Mouse (Mus musculus) erythroblast, adult 5-6 weeks (primary cell): ENCODE data around the gene Fcrl5. TPM values are rescaled to one million over a fixed set of nuclear protein-coding genes. Genes with fewer than 3 reads are reported as not detected.

Source experiments
- ATAC-seq: replicated peaks from 2 replicates; pipeline ENCODE4 v1.8.0; 2016; ENCODE audit warnings: moderate number of reproducible peaks, mild to moderate bottlenecking, moderate TSS enrichment, inconsistent platforms; ENCODE audit not compliant: poor library complexity, low FRiP score, severe bottlenecking
- total RNA-seq, 2 experiments: library from RNA; stranded (forward) in 1 of 2; stranded (reverse) in 1 of 2; fragments of 150-400 nt in 1 of 2; fragments of 200-764, 138-1000 nt in 1 of 2; gene quantifications; 2 replicates each; pipeline versions ENCODE4 v1.2.3 to v1.2.4; 2015 to 2017; ENCODE audit warnings: low replicate concordance in 2 of 2

Fcrl5 gene
- total RNA-seq, 2 experiments from 2014 or later = not detected

DNA sequence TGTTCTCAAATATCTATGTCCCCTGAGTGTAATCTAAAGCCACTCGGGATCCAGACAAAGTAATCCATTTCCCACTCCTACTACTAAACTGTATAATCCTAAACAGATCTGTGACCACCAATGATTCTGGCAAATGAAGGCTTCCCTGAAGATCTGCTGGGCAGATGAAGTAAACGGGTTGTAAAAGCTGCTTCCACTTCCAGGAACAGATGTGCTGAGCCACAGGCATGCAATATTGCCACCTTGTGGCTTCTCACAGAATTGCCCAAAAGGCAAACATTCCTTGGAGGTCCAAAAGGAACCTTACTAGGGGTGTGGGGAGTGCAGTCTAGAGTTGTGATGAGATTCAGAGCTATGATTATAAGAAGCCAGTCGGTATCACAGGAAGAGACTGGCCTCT is 63.5 kb downstream of the Fcrl5 start:
- ATAC-seq = peak; percentile 65; the same call in 1 of the 2 replicates

DNA sequence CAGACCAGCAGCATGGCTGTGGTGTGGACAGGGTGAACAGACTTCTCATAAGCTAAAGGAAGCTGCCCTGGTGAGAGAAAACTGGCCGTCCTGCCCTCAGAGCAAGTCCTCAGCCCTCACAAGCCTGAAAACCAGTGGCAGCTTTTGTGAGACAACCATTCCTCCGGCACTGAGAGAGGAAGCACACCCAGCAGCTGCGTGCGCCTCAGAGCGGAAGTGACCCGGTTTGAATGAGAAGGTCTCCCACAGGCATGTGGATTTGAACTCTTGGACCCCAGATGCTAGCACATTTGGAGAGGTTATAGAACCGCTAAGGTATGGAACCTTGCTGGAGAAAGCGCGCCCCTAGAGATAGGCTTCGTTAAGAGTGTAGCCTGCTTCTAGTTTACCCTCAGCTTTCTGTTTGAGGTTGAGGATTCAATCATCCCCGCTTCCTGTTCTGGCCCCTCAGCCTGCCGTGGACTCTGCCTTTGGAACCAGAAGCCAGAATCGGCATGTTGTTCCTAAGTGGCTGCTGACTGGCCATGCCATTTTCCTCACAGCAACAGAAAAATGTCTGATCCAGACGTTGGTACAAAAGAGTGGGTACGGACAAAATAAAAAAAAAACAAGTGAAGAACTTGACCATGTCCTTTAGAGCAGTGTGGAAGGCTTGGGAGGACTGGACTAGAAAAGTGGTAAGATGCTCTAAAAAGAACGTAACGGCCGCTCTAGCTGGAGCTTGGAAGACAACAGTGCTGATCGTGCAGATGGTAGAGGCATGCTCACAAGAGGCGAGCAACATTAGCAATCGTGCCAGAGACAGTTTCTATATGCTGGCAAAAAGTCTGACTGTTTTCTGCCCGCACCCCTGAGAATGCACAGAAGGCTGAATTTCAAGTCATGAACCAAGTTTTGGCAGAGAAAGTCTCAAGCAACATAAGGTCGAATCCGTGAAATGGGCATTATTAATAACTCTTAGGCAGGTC is 64.8 kb downstream of the Fcrl5 start:
- ATAC-seq = no peak

DNA sequence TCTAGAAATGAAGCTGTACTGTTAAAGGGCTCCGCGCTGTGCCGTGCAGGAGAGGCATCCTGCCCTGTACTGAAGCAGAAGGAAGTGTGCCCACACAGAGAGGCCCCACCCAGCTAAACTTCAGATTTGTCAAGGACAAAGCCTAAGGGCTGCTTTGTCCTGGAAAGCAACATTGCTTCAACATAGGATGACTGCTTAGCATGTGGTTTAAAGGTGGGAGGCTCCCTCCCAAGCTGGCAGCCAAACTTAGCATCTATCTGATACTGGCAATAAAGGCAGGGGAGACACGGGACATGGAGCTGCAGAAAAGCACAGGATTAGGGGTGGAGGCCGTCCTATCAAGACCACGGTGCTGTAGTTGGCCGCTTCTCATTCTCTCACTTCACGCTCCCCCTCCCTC is 65.6 kb downstream of the Fcrl5 start:
- no peak for ATAC-seq

DNA sequence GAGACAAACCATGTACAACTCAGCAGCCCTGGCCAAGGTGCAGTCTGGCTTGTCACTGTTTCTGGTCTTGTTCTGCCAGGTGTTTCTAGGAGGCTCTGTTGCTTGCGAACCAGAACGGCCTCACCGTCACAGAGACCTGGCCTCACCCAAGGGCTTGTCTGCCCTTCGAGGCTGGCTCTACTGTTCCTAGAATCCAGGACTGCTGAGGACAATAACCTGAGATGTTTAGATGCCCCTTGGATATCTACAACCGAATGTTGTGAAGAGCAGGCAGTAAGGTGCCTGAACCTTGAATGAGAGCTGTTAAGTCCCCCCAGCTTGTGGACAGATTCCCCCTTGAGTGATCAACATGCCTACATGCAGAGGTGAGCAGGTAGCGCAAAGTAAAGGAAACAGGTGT is 67.2 kb downstream of the Fcrl5 start:
- no peak for ATAC-seq

DNA sequence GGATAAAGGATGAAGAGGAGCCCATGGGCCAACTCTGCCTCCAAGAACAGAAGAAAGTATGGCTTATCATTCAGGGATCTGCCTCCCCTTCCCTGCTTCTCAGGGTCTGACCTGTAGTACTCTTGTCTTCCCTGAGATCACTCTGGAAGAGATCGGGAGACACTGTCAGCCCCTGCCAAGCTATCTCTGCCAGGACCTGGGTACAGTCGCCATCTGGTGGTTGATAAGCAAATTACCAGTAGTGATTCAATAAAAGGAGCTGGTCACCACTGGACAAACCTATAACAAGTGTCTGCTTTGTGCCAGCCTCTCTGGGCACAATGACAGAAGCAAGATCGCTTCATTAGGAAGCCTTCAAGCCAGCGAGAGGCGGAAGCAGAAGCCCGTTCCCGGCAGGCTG is 68.8 kb downstream of the Fcrl5 start:
- no peak for ATAC-seq

DNA sequence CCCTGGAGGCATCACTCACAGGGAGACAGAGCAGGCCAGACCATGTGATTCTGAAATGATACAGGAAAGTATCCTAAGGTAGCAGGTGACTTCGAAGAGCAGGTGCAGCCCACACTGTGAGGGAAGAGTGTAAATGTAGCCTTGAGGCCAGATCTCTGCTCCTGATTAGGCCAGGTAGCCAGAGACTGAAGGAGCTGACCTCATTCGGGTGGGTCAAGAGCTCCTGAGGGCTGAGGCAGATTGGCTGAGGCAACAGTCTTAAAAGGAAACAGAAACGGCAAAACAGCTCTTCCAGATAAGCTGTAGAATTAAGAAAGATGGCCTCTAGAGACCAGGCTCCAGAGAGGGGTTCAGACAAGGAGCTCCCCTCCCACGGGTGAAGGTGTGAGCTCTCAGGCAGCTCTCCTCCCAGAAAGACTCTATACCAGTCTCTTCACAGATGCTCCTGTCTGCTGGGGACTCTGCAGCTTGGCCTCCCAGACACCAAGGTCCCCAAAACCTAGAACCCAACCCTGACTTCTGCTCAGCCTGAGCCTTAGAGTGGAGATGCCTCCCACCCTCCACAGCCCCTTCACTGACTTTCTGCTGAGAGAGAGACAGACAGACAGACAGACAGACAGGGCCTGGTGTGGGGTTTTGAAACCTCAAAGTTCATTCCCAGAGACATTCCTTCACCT is 69.3 kb downstream of the Fcrl5 start:
- no peak for ATAC-seq

DNA sequence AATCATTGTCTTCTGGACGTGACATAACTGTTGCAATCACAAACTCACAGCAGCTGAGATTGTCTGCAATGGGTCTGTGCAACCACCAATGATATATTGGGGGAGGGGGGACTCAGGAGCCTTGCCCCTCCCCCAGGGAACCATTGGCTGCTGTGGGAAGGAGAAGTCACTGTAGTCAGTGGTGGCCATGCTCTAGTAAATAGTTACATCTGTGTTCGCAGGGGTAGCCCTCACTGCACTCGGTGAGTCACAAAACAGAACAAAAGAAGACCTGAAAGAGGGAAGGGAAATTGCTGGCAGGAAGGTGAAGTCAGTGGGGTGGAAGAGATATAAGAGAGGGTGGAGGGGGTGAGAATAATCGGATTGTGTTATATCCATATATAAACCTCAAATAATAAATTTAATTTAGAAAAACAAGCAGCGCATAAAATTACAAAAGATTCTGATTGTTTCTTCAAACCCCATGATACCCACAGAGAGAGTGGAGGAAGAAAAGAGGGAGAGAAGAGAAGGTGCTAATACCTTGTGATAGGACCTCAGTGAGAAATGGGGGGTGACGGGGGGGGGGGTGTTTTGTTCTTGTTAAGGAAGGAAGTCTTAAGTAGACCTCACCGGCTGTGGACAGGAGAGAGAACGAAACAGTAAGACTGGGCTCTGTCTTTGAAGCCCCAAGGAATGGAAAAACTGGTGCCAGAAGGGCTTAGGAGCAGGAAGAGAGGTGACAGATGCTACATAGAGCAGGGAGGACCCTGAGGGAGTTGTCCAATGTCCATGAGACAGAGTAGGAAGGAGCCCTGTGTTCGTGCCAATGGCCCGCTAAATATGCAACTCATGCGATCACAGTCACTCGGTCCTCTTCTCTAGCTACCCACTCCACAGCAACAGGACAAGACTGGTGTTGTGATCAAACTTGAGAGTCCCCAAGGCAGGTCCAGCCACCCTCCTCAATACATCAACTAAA is 71.2 kb downstream of the Fcrl5 start:
- ATAC-seq = no peak

DNA sequence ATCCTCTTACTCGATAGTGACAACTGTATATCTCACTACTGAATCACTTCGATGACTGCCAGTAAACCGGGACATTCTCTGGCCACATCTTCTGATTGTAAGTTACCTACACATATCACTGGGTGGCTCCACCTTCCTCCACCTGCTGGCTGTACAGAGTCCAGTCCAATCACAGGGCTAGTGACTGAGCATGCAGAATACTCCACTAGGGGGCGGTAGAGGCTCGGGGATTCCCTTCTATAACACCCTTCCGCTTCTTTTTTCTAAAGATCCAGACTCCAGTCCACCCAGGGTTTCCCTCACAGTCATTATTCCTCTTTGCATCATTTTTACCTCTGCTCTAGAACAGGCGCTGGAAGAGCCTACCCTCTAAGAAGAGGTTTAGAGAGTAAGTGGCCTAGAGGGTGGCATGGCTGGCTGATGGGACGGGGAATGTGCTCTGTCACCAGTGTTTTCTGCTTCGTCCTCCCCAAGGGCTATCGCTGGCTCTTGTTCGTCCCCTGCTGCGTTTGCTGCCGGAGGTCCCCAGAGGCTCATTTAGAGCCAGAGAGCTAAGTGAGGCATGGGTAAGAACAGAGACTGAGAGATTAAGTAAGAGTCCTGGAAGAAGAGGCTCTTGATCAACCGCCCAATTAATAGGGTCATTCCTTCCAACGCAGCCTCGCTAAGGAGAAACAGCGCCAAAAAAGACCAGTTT is 72.8 kb downstream of the Fcrl5 start:
- ATAC-seq = peak; percentile 62; the same call in 1 of the 2 replicates

DNA sequence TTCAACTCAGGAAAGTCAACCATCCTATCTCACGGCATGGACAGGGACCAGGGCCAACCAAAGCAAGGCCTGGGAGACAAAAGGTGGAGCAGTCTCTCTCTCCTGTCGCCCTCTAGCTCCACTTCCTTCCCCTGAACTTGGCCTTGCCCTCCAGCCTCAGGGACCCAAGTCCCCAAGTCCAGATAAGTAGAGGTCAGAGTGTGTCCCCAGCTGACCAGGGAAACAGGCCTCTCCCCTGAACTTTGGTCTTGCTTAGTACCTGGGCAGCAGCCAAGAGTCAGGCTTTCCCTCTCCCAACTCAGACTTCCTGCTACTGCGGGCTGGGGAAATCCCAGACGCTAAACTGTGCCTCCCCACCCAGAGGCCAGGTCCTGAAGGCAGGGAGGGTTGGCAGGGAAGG is 73.5 kb downstream of the Fcrl5 start:
- no peak for ATAC-seq

DNA sequence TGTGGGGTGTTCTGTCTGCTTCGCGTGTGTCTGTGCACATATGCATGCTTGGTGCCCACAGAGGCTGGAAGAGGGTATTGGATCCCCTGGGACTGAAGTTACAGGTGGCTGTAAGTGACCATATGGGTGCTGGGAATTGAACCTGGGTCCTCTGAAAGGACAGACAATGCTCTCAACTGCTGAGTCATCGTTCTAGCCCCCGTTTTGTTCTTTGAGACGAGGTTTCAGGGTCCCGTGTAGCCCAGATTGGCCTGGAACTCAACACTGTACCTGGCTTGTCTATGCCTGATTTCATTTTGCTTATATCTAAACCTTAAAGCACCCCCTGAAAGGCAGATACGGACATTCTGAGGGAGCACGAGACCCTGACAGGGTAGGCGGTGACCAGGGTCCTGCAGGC is 75.3 kb downstream of the Fcrl5 start:
- ATAC-seq = no peak

DNA sequence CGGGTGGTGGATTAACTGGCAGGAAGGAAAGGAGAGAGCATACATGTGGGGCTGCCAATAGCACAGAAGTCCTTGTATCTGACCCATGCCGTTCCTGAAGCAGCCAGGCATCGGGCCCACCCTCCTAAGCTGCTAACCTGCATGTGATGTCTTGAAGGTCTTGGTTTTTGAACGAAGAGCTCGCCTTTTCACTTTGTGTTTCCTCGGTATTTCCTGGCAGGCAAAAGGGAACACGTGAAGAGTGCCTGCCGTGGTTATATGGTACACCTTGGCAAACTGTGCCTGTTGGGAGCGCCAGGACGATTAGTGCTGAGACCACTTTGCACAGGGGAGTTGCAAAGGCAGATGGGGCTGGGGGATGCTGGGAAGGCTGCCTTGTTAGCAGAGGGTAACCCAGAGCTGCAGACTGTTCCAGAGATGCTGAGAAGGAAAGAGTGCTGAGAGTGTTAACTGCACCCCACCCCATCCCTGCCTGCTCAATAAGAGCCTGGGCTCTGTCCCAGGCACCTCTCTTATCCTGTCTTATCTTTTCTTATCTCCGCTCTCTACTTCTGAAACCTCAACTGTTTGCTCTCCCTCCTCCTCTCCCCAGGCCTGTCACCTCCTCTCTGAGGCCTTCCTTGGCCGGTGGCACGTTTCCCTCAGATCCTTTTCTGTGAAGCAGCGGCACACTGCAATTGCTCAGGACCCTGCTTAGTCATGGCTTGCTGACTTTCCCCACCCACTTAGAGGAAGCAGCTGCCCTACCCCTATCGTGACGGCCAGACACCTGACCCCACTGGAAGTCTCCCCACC is 76.6 kb downstream of the Fcrl5 start:
- ATAC-seq = no peak

DNA sequence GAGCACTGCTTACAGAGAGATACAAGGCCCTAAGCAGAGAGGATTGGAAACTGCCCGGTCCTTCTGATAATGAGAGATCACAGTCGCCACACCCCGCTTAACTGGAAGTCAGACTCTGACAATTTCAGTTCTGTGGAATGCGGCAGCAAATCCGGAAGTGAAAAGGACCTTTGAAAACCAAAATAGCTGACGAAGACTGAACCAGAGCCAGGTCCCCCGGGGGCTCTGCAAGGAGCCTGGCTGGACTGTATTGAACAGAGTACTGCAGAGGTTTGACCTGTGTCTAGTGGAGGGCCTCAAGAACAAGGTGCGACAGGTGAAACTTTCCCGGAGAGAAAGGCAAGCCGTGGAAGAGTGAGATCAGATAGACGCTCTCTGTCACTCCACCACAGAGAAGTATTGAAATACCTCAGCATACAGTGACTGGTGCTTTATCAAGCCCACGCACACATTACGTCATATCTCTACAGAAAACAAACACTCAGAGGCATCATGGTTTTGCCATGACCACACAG is 80.1 kb downstream of the Fcrl5 start:
- ATAC-seq = no peak

DNA sequence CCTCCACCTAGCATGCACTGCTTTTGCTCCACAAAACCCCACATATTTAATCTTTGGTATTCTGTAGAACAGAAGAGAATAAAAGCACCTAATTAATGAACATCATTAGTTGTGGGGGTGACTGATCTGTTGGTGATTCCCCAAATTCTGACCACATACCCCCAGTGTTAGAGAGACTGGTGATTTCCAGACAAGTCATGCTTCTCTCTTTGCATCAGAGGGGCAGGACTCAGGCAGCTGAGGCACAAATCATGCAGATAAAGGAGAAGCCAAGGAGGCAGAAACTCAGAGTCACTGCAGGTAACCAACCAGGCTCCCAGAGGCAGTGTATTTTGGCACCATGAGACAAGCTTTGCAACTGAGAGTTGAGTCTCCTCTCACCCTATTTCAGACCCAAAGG is 82.9 kb downstream of the Fcrl5 start:
- no peak for ATAC-seq

DNA sequence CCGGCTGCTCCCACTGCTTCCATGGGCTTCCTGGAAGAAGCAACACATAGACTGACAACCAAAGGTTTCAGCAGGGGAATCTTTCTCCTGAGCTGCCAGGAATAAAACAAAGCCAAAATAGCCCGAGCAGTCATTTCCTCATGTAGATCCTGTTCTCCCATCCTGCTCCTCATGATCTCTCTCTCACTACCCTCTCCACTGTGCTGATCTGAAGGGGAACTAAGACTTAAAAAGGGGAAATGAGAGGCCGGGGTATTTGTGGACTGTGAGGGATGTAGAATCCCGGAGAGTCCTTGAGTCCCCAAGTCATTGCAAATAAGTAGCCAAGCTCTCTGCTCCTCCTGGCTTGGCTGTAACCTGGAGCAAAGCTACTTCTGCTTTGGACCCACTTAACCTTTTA is 85.6 kb downstream of the Fcrl5 start:
- ATAC-seq = no peak

DNA sequence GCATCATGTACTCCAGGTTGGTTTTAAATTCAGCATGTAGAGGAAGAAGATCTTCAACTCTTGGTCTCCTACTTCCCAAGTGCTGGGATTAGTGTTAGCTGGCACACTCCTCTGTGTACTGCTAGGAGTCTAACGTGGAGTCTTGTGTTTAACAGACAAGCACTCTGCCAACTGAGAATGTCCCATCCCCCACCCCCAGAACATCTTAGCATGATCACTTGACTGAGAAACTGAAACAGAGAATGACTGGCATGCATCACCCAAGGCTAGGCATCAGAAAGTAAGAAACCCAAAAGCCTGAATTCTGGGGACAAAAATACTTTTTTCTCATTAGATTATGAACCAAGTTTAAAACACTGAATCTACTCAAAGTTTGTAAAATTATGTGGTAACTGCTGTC is 86.3 kb downstream of the Fcrl5 start:
- ATAC-seq = no peak

DNA sequence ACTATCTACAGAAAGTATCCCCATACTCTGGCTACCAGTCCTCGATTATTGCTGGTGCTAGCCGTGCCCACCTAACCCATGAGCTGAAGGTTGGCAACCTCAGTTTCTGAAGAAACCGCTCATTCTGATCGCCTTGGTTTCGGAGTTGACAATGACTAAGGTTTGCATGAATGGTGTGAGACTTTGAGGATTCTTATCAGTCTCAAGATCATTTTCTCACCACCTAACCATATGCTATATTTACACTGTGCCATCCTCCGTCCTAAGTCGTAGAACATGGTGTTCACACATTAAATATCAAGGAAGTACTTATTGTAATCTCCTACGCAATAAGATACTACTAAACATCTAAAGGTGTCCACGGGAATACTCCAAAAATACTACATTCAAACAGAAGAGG is 88.1 kb downstream of the Fcrl5 start:
- no peak for ATAC-seq

DNA sequence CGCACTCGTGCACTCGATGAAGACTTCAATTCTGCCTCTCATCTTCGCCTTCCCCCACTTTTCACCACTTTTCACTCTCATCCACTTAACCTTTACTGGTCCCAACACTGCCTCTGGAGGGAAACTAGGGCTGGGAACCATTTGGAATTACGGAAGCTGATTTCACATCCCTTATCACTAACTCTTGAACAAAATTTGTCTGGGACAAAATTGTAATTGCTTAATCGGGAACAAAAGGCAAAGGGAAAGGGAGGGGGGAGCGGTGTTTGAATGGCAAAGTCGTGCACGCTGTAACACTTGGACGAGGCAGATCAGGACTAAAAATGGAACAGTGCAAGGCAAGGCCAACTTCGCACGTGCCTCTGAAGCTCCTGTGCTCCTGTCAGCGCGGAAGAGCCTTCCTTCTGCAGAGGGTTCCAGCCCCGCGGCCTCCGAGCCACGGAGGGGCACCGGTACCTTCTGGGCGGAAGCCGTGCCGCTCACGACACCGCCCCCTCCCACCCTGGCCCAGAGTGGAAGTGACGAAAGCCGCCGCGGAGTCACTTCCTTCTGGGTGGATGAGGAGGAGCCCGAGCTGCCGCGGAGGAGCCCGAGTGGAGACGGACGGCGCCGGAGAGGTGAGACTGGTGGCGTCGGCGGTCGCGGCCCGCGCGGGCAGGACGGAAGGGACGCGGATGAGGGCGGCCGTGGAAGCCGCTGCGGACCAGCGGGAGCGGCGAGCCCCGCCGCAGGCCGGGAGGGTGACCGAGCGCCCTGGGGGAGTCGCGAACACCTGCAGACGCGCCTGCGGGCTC is 89.7 kb downstream of the Fcrl5 start, which contains the start of gene Etv3:
Gene Etv3 (plus strand): TSS at position 365 of the 794 bp plus-strand sequence.
- ATAC-seq = peak; percentile 64
